Mouse (Mus musculus): ENCODE data around the gene Fam178b. TPM values are rescaled to one million over a fixed set of nuclear protein-coding genes. Genes with fewer than 3 reads are reported as not detected.

The Fam178b gene
- polyA plus RNA-seq, 1 experiment from 2014 or later = 0.62 TPM

DNA sequence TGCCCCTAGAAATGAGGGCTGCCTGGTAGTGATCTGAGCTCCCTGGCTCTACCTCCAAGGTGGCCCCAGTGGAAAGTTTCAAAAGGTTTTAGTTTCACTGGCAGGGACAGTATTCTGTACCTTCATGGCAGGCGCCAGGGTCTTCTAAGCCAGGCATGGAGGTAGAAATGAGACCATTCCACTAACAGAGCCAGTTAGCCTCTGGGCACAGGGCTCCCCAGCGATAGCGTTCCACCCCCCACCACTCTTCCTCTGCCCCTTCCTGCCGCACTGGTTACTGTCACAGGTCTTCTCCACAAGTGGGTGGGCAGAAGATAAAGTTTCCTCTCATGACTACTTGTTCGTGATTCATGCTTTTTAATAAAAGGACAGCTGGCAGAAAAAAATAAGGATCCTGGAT, 123.1 kb downstream of the Fam178b start:
- H3K4me2 ChIP-seq (ENCODE audit: low read depth, low read length) = no peak overlapping the region
- 0 out of 2 replicates have a peak overlapping the region, but pooled peaks have one; percentile 1 for H3K27ac ChIP-seq (ENCODE audit: low read length)
- H3K36me3 ChIP-seq (ENCODE audit: control insufficient read depth, insufficient read depth) = no peaks in the 10 kb centered on the region
- no peaks in the 10 kb centered on the region for H3K27me3 ChIP-seq (ENCODE audit: control insufficient read depth, insufficient read depth, low read length)
- 66% methylated on average over 5 of the region's 5 CpGs for WGBS
- H3K4me1 ChIP-seq (ENCODE audit: control insufficient read depth, insufficient read depth, low read length) = peaks cover 37% of the 10 kb centered on the region
- H3K4me3 ChIP-seq (ENCODE audit: low read length) = no peak overlapping the region
- no peaks in the 10 kb centered on the region for H3K9me3 ChIP-seq (replicated peaks; ENCODE audit: control insufficient read depth, low read length)
- ATAC-seq (replicated peaks; ENCODE audit: extremely low read depth, insufficient read depth, low FRiP score) = no peak
- no peak overlapping the region for H3K9ac ChIP-seq (ENCODE audit: low read length)

DNA sequence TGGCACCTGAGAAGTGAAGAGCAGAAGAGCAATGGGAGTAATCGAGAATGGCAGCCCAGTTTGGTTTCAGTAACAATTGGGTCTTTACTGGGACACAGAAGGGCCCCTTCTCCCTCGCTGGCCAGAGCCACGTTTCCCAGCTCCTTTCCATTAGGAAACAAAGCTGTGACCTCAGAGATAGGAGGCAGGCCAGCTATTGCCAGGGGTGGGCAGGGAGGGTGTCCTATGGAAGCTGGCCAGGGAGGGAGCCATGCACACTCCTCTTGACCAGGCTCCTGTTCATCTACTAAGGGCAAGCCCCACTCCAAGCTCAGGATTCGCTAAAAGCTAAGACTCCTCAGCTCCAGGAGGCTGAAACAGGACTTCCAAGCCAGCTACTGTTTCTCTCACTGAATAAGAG, 123.7 kb downstream of the Fam178b start:
- peak overlapping the region; percentile 73 for H3K4me2 ChIP-seq (ENCODE audit: low read depth, low read length)
- no peaks in the 10 kb centered on the region for H3K9me3 ChIP-seq (replicated peaks; ENCODE audit: control insufficient read depth, low read length)
- H3K27me3 ChIP-seq (ENCODE audit: control insufficient read depth, insufficient read depth, low read length) = no peaks in the 10 kb centered on the region
- 8% methylated on average over 4 of the region's 4 CpGs for WGBS
- no peak for ATAC-seq (replicated peaks; ENCODE audit: extremely low read depth, insufficient read depth, low FRiP score)
- H3K36me3 ChIP-seq (ENCODE audit: control insufficient read depth, insufficient read depth) = peaks cover 1% of the 10 kb centered on the region; the same call in 1 of the 2 replicates
- peak overlapping the region; percentile 90 for H3K4me3 ChIP-seq (ENCODE audit: low read length)
- H3K9ac ChIP-seq (ENCODE audit: low read length) = peak overlapping the region; percentile 98; the same call in 1 of the 2 replicates
- peaks cover 41% of the 10 kb centered on the region for H3K4me1 ChIP-seq (ENCODE audit: control insufficient read depth, insufficient read depth, low read length)
- peak overlapping the region; percentile 98; the same call in 1 of the 2 replicates for H3K27ac ChIP-seq (ENCODE audit: low read length)

DNA sequence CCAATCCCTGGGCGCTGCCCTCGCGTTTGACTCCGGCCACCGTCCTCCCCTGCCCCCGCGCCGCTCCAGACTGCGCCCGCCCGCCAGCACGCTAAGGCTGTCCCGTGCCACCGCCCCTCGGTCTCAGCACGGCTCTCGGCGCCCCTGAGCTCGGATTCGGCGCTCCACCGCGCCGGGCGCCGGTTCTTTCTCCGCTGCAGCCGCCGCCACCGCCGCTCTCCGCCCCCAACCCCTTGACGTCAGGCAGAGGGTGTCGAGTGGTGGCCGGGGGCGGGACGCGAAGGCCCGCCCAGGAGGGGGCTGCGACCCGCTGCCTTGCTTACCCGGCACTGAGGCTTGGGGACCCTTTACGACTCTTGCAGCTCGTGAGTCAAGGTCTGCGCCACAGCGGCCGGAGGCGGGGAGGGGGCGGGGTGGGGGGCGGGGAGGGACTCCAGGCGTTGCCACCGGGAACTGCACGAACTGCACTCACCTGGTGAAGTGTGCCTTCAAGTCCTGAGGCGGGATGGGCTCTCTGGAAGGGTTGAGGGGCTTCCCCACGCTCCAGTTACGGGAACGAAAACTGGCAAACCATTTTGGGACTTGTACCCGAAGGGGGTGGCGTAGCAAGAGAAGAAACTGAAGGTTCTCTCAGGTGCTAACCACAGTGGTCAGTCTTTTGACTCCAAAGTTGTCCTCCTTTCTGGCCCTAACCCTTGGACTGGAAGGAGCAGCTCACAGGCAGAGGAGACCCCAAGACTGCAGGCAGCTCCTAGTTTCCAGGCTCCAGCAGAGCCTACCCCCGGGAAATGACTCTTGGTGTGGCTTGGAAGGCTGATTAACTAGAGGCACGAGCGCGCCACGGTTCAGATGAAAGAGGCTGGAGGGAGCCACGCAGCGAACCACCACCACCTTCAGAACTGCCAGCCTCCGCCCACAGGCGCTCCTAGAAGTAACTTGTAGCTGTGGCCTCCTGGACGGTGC, 124.7 kb downstream of the Fam178b start, which contains the start of gene Sema4c:
Gene Sema4c, minus strand, starts transcription at position 319 of the 963 bp plus-strand sequence.
- ATAC-seq (replicated peaks; ENCODE audit: extremely low read depth, insufficient read depth, low FRiP score) = peak; percentile 45
- Histone ChIP-seq H3K4me3 (ENCODE audit: low read length) (peak within 1 kb of the TSS; percentile 90), H3K36me3 (ENCODE audit: control insufficient read depth, insufficient read depth) (peaks cover 9% of the 10 kb centered on the region), H3K9ac (ENCODE audit: low read length) (peak within 1 kb of the TSS; percentile 98), H3K9me3 (replicated peaks; ENCODE audit: control insufficient read depth, low read length) (no peaks in the 10 kb centered on the region), H3K27ac (ENCODE audit: low read length) (peak within 1 kb of the TSS; percentile 98), H3K4me2 (ENCODE audit: low read depth, low read length) (peak within 1 kb of the TSS; percentile 73), H3K4me1 (ENCODE audit: control insufficient read depth, insufficient read depth, low read length) (peaks cover 43% of the 10 kb centered on the region), H3K27me3 (ENCODE audit: control insufficient read depth, insufficient read depth, low read length) (no peaks in the 10 kb centered on the region)
- WGBS = 1% methylated on average over 69 of the region's 69 CpGs

GRCm38 (mm10) chr1:36557457-36558011, 125.4 kb downstream of the Fam178b start:
- H3K9ac ChIP-seq (ENCODE audit: low read length) = peak overlapping the region; percentile 98
- peak overlapping the region; percentile 90 for H3K4me3 ChIP-seq (ENCODE audit: low read length)
- WGBS = 0% methylated on average over 44 of the region's 48 CpGs
- no peaks in the 10 kb centered on the region for H3K9me3 ChIP-seq (replicated peaks; ENCODE audit: control insufficient read depth, low read length)
- H3K36me3 ChIP-seq (ENCODE audit: control insufficient read depth, insufficient read depth) = peaks cover 17% of the 10 kb centered on the region
- H3K27ac ChIP-seq (ENCODE audit: low read length) = peak overlapping the region; percentile 98
- peak overlapping the region; percentile 73 for H3K4me2 ChIP-seq (ENCODE audit: low read depth, low read length)
- peaks cover 43% of the 10 kb centered on the region for H3K4me1 ChIP-seq (ENCODE audit: control insufficient read depth, insufficient read depth, low read length)
- ATAC-seq (replicated peaks; ENCODE audit: extremely low read depth, insufficient read depth, low FRiP score) = peak; percentile 76
- H3K27me3 ChIP-seq (ENCODE audit: control insufficient read depth, insufficient read depth, low read length) = no peaks in the 10 kb centered on the region

DNA sequence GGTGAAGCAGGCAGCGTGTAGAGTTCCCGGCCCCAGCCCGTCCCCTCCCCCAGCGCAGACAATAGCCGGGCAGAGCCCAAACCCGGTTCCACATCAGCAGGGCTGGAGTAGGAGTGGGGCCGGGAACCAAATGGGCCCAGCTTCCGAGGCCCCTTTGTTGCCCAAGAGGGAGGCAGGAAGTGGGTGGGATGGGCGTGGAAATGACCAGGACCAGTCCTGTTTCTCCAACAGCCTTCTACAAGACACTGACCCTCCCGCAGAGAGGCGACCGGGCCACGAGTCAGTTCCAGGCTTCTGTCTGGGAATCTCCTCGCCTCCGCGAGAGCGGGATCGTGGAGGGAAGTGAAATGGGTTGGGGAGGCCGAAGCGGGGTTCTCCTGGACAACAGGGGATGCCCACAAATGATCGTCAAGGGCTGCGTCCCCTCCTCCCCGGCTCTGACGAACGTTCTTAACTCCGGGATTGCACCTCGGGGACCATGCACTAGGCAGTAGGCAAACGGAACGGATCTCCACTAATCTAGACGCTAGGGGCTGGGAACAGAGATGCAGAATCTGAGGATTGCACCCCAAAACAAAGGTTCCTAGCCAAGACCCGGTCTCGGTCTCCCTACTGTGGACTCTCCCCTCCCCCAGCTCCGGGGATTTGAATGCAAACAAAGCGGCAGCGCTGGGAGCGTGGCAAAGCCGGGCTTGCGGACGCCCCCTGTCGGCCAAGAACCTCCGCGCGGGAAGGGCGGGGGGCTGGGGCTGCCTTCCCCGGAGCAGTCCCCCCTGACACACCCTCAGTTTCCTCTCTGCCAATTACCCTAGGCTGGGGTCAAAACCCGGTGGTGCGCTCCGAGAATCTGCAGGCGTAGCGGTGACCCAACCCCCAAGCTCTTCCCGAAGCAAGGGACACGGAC, 126.2 kb downstream of the Fam178b start:
- Histone ChIP-seq H3K9me3 (replicated peaks; ENCODE audit: control insufficient read depth, low read length) (no peaks in the 10 kb centered on the region), H3K9ac (ENCODE audit: low read length) (peak overlapping the region; percentile 98)

GRCm38 (mm10) chr1:36555798-36556395, 127.1 kb downstream of the Fam178b start:
- Histone ChIP-seq H3K4me1 (ENCODE audit: control insufficient read depth, insufficient read depth, low read length) (peaks cover 36% of the 10 kb centered on the region), H3K36me3 (ENCODE audit: control insufficient read depth, insufficient read depth) (peaks cover 32% of the 10 kb centered on the region), H3K27me3 (ENCODE audit: control insufficient read depth, insufficient read depth, low read length) (no peaks in the 10 kb centered on the region), H3K9me3 (replicated peaks; ENCODE audit: control insufficient read depth, low read length) (no peaks in the 10 kb centered on the region), H3K27ac (ENCODE audit: low read length) (peak overlapping the region; percentile 98), H3K4me3 (ENCODE audit: low read length) (peak overlapping the region; percentile 90), H3K4me2 (ENCODE audit: low read depth, low read length) (peak overlapping the region; percentile 73), H3K9ac (ENCODE audit: low read length) (peak overlapping the region; percentile 98)
- 7% methylated on average over 8 of the region's 8 CpGs for WGBS
- no peak for ATAC-seq (replicated peaks; ENCODE audit: extremely low read depth, insufficient read depth, low FRiP score)

More for the DNA sequence above, 126.2 kb downstream of the Fam178b start:
- Histone ChIP-seq H3K27ac (ENCODE audit: low read length) (peak overlapping the region; percentile 98), H3K4me3 (ENCODE audit: low read length) (peak overlapping the region; percentile 90), H3K27me3 (ENCODE audit: control insufficient read depth, insufficient read depth, low read length) (no peaks in the 10 kb centered on the region), H3K4me1 (ENCODE audit: control insufficient read depth, insufficient read depth, low read length) (peaks cover 38% of the 10 kb centered on the region), H3K4me2 (ENCODE audit: low read depth, low read length) (peak overlapping the region; percentile 73), H3K36me3 (ENCODE audit: control insufficient read depth, insufficient read depth) (peaks cover 24% of the 10 kb centered on the region)
- under 1% methylated on average over 52 of the region's 52 CpGs for WGBS
- ATAC-seq (replicated peaks; ENCODE audit: extremely low read depth, insufficient read depth, low FRiP score) = peak; percentile 66

DNA sequence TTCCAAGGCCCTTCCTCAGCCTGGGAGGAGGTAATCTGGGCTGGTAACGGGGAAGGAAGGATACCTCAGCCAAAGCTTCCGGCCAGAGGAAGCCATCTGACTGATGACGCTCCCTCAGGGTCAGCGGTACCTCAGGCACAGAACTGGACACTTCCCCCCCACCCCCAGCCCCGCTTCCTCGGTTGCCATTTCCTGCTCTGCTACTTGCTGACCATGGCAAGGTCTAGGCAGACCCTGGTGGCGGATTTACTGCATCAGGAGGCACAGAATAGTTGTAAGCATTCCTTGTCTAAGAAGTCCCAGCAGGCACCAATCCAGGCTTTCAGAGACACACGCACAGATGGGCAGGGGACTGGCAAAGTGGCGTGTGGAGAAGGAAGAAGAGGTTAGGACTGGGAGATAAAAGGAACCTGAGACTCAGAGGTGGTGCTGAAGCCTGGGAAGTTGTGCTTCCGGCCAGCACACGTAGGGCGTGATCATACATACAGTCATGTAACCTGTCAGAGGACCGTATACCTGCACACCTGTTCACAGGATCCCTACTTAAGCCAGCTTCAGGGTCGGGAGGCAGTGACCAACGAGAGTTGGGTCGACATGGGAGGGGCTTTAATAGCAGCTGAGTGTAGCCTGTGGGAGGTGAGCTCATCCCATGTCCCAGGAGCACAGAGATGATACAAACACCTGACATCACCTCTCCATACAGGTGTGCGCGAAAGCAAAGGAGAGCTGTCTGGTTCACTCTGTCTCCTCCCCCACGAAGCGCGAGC, 128.2 kb downstream of the Fam178b start:
- no peaks in the 10 kb centered on the region for H3K27me3 ChIP-seq (ENCODE audit: control insufficient read depth, insufficient read depth, low read length)
- peak overlapping the region; percentile 73 for H3K4me2 ChIP-seq (ENCODE audit: low read depth, low read length)
- H3K9ac ChIP-seq (ENCODE audit: low read length) = no peak overlapping the region
- 0 out of 2 replicates have a peak overlapping the region, but pooled peaks have one; percentile 90 for H3K4me3 ChIP-seq (ENCODE audit: low read length)
- WGBS = 65% methylated on average over 21 of the region's 21 CpGs
- peaks cover 31% of the 10 kb centered on the region for H3K4me1 ChIP-seq (ENCODE audit: control insufficient read depth, insufficient read depth, low read length)
- no peaks in the 10 kb centered on the region for H3K9me3 ChIP-seq (replicated peaks; ENCODE audit: control insufficient read depth, low read length)
- H3K36me3 ChIP-seq (ENCODE audit: control insufficient read depth, insufficient read depth) = peaks cover 40% of the 10 kb centered on the region
- H3K27ac ChIP-seq (ENCODE audit: low read length) = peak overlapping the region; percentile 41
- ATAC-seq (replicated peaks; ENCODE audit: extremely low read depth, insufficient read depth, low FRiP score) = no peak

All from heart, embryonic 16.5 days (tissue).